Mouse (Mus musculus) megakaryocyte, adult 5-6 weeks (primary cell): ENCODE measurements around the gene Tbc1d10c. TPM values are rescaled to one million over a fixed set of nuclear protein-coding genes. Genes with fewer than 3 reads are reported as not detected.

ENCODE experiments used
- ATAC-seq: 2 replicates; pipeline ENCODE4 v1.8.0; 2016; ENCODE audit warnings: mild to moderate bottlenecking, inconsistent platforms; ENCODE audit not compliant: poor library complexity, severe bottlenecking
- total RNA-seq, 2 experiments: library from RNA; stranded (forward) in 1 of 2; stranded (reverse) in 1 of 2; fragments of 153-499, 151-499 nt in 1 of 2; fragments of 221-1000, 200-1000 nt in 1 of 2; gene quantifications; 2 replicates each; pipeline versions ENCODE4 v1.2.3 to v1.2.4; 2015 to 2017

The Tbc1d10c gene
- total RNA-seq, 2 experiments from 2014 or later, result 21.5 to 52.8 TPM

DNA sequence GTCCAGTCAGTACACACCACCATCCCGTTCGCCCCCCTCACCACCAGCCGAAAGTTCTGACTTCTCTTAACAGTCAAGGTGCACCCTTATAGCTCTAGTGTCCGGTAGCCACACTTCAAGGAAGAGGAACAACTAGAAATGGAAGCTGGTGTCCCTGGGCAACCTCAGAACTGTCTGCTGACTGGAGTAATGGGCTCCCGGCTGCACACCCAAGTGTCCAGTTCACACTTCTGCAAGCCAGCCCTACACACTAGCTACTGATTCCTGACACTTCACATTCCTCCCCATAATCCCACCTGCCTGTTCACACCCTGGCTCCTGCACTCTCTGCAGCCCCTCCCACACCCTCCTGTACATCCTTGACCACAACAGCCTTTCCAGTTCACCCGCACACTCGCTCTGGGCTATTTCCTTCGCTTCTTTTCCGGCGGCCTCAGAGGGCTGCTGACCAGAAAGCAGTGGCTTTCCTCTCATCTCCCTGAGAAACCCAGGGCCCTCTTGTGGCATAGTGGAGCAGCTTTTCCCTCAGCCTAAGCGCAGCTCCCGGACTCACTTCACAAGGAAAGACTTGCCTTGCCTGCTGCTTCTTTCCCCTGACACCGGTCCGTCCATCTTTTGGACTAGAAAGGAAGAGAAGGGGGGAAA lies 25.1 kb upstream of the Tbc1d10c start:
- ATAC-seq, result peak; percentile 30; the same call in 1 of the 2 replicates

GRCm38 (mm10) chr19:4215451-4215840 lies 24.4 kb upstream of the Tbc1d10c start:
- ATAC-seq, result no peak

DNA sequence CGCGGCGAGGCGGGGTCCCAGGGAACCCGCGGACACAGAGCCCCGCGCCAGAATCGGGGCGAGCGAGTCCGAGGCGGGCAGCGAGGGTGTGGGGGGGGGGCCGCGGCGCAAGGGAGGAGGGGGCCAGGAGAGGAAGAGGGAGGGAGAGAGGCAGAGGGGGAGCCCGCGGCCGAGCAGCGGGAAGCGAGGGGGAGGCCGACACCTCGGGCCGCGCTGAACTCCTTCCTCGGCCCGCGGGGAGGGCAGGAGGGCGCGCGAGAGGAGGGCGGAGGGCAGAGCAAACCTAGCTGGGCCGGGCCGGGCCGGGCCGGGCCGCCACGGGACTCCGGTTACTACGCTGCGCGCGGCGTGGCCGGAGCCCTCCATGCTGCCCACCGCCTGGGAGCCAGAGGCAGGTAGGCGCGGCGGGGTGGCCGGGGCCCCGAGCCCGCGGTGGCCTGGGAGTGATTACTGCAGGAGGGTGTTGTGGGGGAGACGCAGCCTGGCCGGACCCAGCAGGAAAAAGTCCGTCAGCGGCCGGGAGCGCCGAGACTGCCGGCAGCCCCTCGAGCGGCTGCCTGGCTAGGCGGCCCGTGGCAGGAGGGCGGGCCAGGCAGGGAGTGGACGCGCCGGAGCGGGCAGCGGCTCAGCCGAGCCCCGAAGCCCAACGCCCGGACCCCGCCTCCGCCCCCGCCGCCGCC lies 23.8 kb upstream of the Tbc1d10c start:
- peak; percentile 51 for ATAC-seq

DNA sequence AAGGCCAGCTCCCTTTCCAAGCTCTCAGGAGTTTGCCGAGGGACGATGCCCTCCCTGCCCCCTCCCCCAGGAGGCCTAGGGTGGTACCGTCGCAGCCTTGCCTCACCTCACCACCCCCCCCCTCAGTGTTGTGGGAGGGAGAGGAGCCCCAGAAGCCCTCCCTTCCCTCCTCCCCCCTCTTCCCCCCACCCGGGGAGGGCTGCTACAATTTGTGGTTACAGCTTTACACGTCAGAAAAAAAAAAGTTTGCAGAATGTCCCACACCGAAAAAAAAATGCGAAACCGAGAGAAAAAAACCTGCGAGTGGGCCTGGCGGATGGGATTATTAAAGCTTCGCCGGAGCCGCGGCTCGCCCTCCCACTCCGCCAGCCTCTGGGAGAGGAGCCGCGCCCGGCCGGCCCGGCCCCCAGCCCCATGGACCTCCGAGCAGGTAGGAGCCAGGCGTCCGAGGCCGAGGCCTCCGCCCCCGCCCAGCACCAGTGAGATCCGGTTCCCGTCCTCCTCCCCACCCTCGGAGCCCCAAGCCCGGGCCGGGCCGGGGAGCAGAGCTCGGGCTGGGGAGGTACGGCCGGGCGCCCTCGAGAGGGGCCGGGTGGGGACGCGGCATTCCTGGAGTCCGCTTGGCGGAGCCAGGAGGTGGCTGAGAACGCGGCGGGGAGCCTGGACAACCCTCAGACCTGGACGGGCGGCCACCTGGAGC lies 23.1 kb upstream of the Tbc1d10c start, which contains the start of the genes Clcf1 and AC109138.7:
Gene Clcf1 (plus strand): TSS at position 168 of the 700 bp plus-strand sequence.
Gene AC109138.7 (plus strand): TSS at position 287 of the 700 bp plus-strand sequence.
- peak; percentile 37 for ATAC-seq

GRCm38 (mm10) chr19:4213524-4213974 lies 22.5 kb upstream of the Tbc1d10c start:
- peak; percentile 33 for ATAC-seq

DNA sequence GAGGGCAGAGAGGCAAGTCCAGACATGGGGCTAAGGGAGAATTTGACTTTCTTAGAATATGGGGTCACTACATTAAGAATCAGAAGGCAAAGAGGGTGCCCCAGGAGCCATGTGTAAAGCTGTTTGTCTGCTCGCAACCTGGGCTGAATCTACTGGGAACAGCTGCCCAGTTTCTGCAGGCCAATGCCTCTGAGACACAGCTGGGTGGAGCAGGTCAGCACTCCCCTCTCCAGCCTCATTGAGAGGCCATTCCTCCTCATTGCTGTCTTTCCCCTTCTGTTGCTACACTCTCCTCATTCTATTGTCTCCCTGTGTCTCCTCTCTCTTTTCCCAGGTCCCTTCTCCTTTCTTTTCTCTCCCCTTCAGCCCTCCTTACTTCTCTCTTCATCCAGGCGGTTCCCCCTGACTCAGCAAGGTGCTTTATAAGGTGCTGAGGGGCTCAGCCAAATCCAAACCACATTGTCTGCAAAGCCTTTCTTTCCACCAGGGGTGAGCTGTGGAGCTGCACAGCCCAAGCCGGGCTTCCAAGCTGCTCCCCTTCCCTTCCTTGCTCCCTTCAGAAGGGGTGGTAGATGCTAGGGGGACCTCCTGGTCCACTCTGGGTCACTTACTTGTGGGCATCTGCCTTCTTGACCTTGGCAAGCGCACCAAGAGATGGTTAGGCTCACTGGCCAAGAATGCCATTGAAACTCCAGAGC lies 21.0 kb upstream of the Tbc1d10c start:
- ATAC-seq, result no peak

GRCm38 (mm10) chr19:4208563-4208962 lies 17.5 kb upstream of the Tbc1d10c start:
- ATAC-seq, result no peak

- ATAC-seq, result peak; percentile 86
Observed at GRCm38 (mm10) chr19:4206971-4207370, 15.9 kb upstream of the Tbc1d10c start.

DNA sequence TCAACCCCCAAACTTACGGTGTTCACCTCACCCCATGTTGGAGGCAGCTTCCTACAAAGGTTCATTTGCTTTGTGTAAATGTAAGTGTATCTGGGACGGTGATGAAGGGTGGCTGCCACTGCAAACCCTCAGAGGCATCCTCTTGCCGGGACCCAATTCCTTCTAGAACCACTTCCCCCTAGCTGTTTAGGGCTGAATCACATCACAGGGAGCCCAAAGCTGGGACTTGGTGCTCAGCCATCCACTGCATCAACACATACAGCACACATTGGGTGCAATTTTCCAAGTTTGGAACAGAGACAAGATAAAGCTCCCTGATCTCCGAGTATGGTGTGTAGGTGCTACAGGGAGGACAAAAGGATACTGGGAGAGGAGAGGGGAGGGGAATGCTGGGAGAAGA lies 13.8 kb upstream of the Tbc1d10c start:
- ATAC-seq, result no peak

DNA sequence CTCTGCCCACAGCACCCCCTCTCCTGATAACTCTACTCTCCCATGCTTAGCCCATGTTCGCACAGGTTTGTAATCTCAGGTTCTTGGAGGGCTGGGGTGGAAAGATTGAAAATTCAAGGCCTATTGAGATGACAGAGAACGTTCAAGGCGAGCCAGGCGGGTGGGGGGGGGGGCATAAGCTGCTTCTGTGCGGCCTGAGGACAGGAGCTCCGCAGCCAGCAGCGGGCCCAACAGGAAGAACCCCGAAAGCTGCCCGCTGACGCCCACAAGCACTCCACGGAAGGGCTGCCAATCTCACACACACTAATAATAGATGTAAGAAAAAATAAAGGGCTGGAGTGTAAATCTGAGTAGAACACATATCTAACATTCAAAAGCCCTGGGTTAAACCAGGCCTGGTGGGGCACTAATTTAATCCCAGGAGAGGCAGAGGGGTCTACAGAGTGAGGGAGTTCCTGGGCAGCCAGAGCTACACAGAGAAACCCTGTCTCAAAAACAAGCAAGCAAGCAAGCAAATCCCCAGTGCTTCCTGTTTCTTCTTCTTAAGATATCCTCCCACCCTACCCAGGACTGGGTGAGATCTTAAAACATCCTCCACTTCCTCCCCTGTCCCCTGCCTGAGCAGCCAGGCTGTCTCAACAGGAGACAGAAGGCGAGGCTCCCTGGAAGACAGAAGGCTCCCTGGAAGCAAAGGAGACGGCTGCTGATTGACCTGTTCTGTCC lies 12.7 kb upstream of the Tbc1d10c start:
- ATAC-seq, result peak; percentile 36

- ATAC-seq, result no peak
Observed at GRCm38 (mm10) chr19:4203148-4203547, 12.1 kb upstream of the Tbc1d10c start.

- no peak for ATAC-seq
Observed at GRCm38 (mm10) chr19:4202149-4202548, 11.1 kb upstream of the Tbc1d10c start.

DNA sequence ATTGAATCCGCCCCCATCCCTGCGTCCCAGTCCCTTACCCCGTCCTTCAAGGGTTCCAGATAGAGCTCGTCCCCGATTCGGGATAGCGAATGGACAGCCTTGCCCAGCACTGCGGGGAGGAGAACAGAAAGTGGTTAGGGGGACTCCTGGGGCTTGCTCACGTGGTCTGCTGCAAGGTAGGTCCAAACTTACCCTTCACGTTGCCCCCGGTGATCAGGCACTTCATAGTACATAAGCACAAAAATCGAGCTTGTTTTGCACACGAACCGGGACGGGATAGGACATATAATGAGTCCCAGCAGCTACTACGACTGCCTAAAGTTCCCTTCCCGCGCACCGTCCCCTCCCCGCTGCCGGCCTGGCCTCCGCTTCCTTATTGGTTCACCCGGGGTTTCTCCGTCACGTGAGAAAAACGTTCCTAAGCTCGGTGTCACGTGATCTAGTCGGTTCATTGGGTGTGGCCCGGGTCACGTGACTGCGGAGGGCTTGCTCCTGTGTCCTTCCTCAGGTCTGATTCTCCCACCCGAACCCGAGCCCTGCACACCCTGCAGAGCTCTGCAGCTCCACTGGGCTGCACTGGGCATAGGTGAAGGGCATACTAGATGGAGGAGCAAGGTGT lies 10.3 kb upstream of the Tbc1d10c start, which contains the start of gene Rad9a:
Gene Rad9a (minus strand): TSS at position 372 of the 619 bp plus-strand sequence.
- peak; percentile 86 for ATAC-seq

DNA sequence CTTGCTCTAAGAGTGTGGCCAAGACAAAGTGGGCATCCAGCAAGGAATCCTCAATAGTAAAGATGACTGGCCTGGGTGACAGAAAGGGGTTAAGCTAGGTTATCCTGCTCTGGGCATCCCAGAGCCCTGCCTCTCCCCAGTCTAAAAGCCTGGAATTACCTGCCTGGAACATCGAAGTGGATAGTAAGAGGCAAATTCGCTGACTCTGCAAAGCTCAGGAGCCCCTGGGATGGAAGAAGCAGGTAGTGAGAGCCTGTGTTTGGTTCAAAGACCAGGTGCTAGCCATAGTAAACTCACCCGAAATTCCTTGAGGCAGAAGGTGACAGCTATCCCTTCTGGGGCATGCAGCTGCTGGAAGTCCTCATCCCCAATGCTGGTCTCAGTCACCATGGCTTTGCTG lies 6.1 kb upstream of the Tbc1d10c start:
- ATAC-seq, result no peak

GRCm38 (mm10) chr19:4196548-4196947 lies 5.5 kb upstream of the Tbc1d10c start:
- no peak for ATAC-seq

GRCm38 (mm10) chr19:4196048-4196447 lies 5.0 kb upstream of the Tbc1d10c start:
- no peak for ATAC-seq

DNA sequence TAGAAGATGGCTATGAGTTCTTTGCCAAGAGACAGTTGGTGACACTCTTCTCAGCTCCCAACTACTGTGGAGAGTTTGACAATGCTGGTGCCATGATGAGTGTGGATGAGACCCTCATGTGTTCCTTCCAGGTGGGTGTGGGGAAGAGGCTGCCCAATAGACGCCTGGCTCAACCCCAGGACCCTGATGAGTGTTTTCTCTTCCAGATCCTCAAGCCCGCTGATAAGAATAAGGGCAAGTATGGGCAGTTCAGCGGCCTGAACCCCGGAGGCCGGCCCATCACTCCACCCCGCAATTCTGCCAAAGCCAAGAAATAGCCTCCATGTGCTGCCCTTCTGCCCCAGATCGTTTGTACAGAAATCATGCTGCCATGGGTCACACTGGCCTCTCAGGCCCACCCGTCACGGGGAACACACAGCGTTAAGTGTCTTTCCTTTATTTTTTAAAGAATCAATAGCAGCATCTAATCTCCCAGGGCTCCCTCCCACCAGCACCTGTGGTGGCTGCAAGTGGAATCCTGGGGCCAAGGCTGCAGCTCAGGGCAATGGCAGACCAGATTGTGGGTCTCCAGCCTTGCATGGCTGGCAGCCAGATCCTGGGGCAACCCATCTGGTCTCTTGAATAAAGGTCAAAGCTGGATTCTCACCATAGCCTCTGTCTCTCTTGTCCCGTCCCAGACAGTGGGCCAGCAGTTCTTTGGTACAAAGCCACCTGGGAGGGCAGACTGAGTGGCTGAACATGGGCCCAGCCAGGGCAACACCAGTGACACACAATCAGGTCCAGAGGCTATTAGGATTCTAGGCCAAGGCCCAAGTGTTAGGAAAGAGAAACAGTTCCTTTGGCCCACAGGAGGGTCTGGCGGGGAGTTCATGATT lies 3.9 kb upstream of the Tbc1d10c start:
- no peak for ATAC-seq

GRCm38 (mm10) chr19:4194021-4194724 lies 3.1 kb upstream of the Tbc1d10c start:
- no peak for ATAC-seq
